ENCODE assay signal across 21 mouse cellular contexts in the genomic region with DNA sequence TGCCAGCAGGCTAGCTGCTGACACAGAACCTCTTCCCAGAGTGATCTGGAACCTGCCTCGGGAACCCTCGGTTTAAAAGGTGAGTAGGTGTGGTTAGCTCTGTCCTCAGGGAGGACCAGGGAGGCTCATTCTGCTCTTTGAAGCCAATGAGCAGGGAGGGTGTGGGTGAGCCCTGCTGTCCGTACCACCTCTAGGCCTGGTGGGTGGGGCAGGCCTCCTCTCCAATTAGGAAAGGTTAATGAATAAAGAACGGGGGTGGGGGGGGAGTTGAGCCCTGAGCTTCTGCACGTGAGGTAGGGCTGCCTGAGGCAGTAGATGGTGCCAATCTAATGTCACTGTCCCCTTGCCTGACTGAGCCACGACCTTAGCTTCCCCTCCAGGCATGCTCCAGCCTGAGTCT. TPM values are rescaled to one million over a fixed set of nuclear protein-coding genes. Genes with fewer than 3 reads are reported as not detected.
DNase-seq lines count a peak whose midpoint lies in the region; ATAC-seq lines count a peak whose summit lies in the region.
"Had no signal": no experiment of that assay in that cellular context is flagged by ENCODE, and none has a peak within 500 bp of the region (broad histone marks: within the 10 kb centered on the region; RNA-seq: fewer than 3 reads in every experiment).

No protein-coding gene starts in this region.

- peaks cover 12% of the 10 kb centered on the region for H3K4me1 ChIP-seq in intestine, embryonic 16.5 days (ENCODE audit: control insufficient read depth, insufficient read depth, low read length)
- H3K4me1 ChIP-seq in hindbrain, embryonic 14.5 days (replicated peaks; ENCODE audit: control insufficient read depth, insufficient read depth, low read length): no peaks in the 10 kb centered on the region

- DNase-seq in cerebellum, adult 8-10 months: peak; percentile 22
- no peak for DNase-seq in cerebellum, postnatal 10 days
- peak; percentile 57 for DNase-seq in kidney, adult 18-20 months
- no peak for DNase-seq in kidney, postnatal 4 days
- DNase-seq in kidney, postnatal 25 days: peak; percentile 54 to 88
- no peak for DNase-seq in lung, adult 18-20 months
- no peak for DNase-seq in hindbrain, embryonic 14.5 days (ENCODE audit: low spot score)
- DNase-seq: adrenal gland, adult 8-10 months; forebrain, postnatal 0 days; gastrocnemius, adult 2 months; heart, adult 18-20 months; heart, postnatal 36 days; lung, adult 2 months; lung, postnatal 36 days had no signal

- H3K4me3 ChIP-seq in intestine, embryonic 16.5 days (ENCODE audit: low read length): no peak overlapping the region
- H3K4me3 ChIP-seq in hindbrain, embryonic 14.5 days (replicated peaks; ENCODE audit: low read length): no peak overlapping the region
- H3K4me3 ChIP-seq: erythroblast, embryonic 14.5 days; gastrocnemius, adult 2 months; limb, embryonic 10.5 days; midbrain, embryonic 10.5 days; neural tube, embryonic 13.5 days had no signal

- 34% methylated on average over 6 of the region's 6 CpGs for WGBS in intestine, embryonic 16.5 days
- WGBS in hindbrain, embryonic 14.5 days: 32% methylated on average over 6 of the region's 6 CpGs

- no peak overlapping the region for H3K4me2 ChIP-seq in intestine, embryonic 16.5 days (ENCODE audit: low read depth, low read length)
- no peak overlapping the region for H3K4me2 ChIP-seq in hindbrain, embryonic 14.5 days (replicated peaks)
- H3K4me2 ChIP-seq: neural tube, embryonic 13.5 days had no signal

- no peaks in the 10 kb centered on the region for H3K9me3 ChIP-seq in intestine, embryonic 16.5 days (ENCODE audit: control insufficient read depth, low read length)
- no peaks in the 10 kb centered on the region for H3K9me3 ChIP-seq in hindbrain, embryonic 14.5 days (ENCODE audit: control insufficient read depth, low read length)
- H3K9me3 ChIP-seq: limb, embryonic 10.5 days; midbrain, embryonic 10.5 days; neural tube, embryonic 13.5 days had no signal

- peak; percentile 57 for ATAC-seq in intestine, embryonic 16.5 days
- no peak for ATAC-seq in hindbrain, embryonic 14.5 days (ENCODE audit: low FRiP score)
- ATAC-seq: forebrain, postnatal 0 days; hindbrain, embryonic 16.5 days had no signal

- H3K9ac ChIP-seq in intestine, embryonic 16.5 days (ENCODE audit: low read depth, low read length): no peak overlapping the region
- H3K9ac ChIP-seq in hindbrain, embryonic 14.5 days: no peak overlapping the region
- H3K9ac ChIP-seq: forebrain, postnatal 0 days; neural tube, embryonic 13.5 days had no signal

- peaks cover 2% of the 10 kb centered on the region; the same call in 1 of the 2 replicates for H3K36me3 ChIP-seq in intestine, embryonic 16.5 days (ENCODE audit: control insufficient read depth, insufficient read depth, low read length)
- H3K36me3 ChIP-seq in hindbrain, embryonic 14.5 days (replicated peaks; ENCODE audit: control insufficient read depth, insufficient read depth): peaks cover 3% of the 10 kb centered on the region; the same call in 1 of the 2 replicates
- H3K36me3 ChIP-seq: limb, embryonic 10.5 days; midbrain, embryonic 10.5 days had no signal

- H3K27ac ChIP-seq in intestine, embryonic 16.5 days (ENCODE audit: low read length): no peak overlapping the region
- no peak overlapping the region for H3K27ac ChIP-seq in hindbrain, embryonic 14.5 days
- H3K27ac ChIP-seq: gastrocnemius, adult 2 months; limb, embryonic 10.5 days; midbrain, embryonic 10.5 days; neural tube, embryonic 13.5 days; stomach, postnatal 0 days had no signal

- no peaks in the 10 kb centered on the region for H3K27me3 ChIP-seq in intestine, embryonic 16.5 days (replicated peaks; ENCODE audit: control insufficient read depth, insufficient read depth, low read length)
- H3K27me3 ChIP-seq in hindbrain, embryonic 14.5 days (ENCODE audit: control insufficient read depth, insufficient read depth, low read length): no peaks in the 10 kb centered on the region
- H3K27me3 ChIP-seq: neural tube, embryonic 13.5 days had no signal

RNA-seq across cellular contexts. Expression of a gene that starts 8.2 kb away (rescaled TPM):
- polyA plus RNA-seq in intestine, embryonic 16.5 days (2015; fragmentation: Nextera tagmentation; extraction: Ambion mirVana): 42.2 and 48.2 TPM in 2 replicates
- polyA plus RNA-seq in hindbrain, embryonic 14.5 days (2014; fragmentation: Nextera tagmentation; extraction: Ambion mirVana): 22.7 and 25.2 TPM in 2 replicates

RNA-seq across cellular contexts. Expression of a gene that starts 23.3 kb away (rescaled TPM):
- polyA plus RNA-seq in intestine, embryonic 16.5 days (2015; fragmentation: Nextera tagmentation; extraction: Ambion mirVana): 13.2 and 13.6 TPM in 2 replicates
- polyA plus RNA-seq in hindbrain, embryonic 14.5 days (2014; fragmentation: Nextera tagmentation; extraction: Ambion mirVana): 130 and 135 TPM in 2 replicates

RNA-seq across cellular contexts. Expression of a gene that starts 42.1 kb away (rescaled TPM):
- 5.2 and 5.6 TPM in 2 replicates for polyA plus RNA-seq in intestine, embryonic 16.5 days (2015; fragmentation: Nextera tagmentation; extraction: Ambion mirVana)
- polyA plus RNA-seq in hindbrain, embryonic 14.5 days (2014; fragmentation: Nextera tagmentation; extraction: Ambion mirVana): 27.1 and 27.5 TPM in 2 replicates

RNA-seq across cellular contexts. Expression of a gene that starts 43.7 kb away (rescaled TPM):
- 35.7 and 39.9 TPM in 2 replicates for polyA plus RNA-seq in intestine, embryonic 16.5 days (2015; fragmentation: Nextera tagmentation; extraction: Ambion mirVana)
- polyA plus RNA-seq in hindbrain, embryonic 14.5 days (2014; fragmentation: Nextera tagmentation; extraction: Ambion mirVana): 15.6 and 16.9 TPM in 2 replicates

RNA-seq across cellular contexts. Expression of a gene that starts 56.8 kb away (rescaled TPM):
- 0.26 and 0.36 TPM in 2 replicates for polyA plus RNA-seq in intestine, embryonic 16.5 days (2015; fragmentation: Nextera tagmentation; extraction: Ambion mirVana)
- 0.17 TPM in 1 of 2 replicates, not detected in the other for polyA plus RNA-seq in hindbrain, embryonic 14.5 days (2014; fragmentation: Nextera tagmentation; extraction: Ambion mirVana)
- polyA plus RNA-seq: erythroblast, embryonic 14.5 days; neural tube, embryonic 13.5 days had no signal

Comparison
In these comparisons a context has a peak if more than half of its experiments do, and no peak if none do; other contexts are left out.
1. DNase-seq: peak in cerebellum, adult 8-10 months (single experiment), kidney, adult 18-20 months (single experiment) and kidney, postnatal 25 days (2 of 2); none in cerebellum, postnatal 10 days (0 of 2), kidney, postnatal 4 days (0 of 2), lung, adult 18-20 months (0 of 2) and hindbrain, embryonic 14.5 days (single experiment).